Mouse (Mus musculus) forebrain, embryonic 10.5 days (tissue): Measurements from ENCODE around the gene Ugcg. TPM values are rescaled to one million over a fixed set of nuclear protein-coding genes. Genes with fewer than 3 reads are reported as not detected.
"Not testable (repeated sequence)": the region's sequence is repeated elsewhere in the genome, so short reads cannot be mapped to it uniquely, and the experiment has no call there.

Experiments used
- DNase-seq: peaks from one replicate; pipeline ENCODE4 v3.0.0-alpha.2; 2017; ENCODE audit warnings: low spot score; ENCODE audit errors: extremely low spot score
- H3K27ac ChIP-seq: fragments of 300-500 bp; sonication (generic); 2 replicates; pipeline ENCODE4 v1.5.1; 2016; ENCODE audit warnings: mild to moderate bottlenecking
- H3K27me3 ChIP-seq: fragments of 300-500 bp; sonication (generic); 2 replicates; pipeline ENCODE4 v1.6.1; 2016; ENCODE audit warnings: mild to moderate bottlenecking; ENCODE audit not compliant: poor library complexity, severe bottlenecking
- H3K36me3 ChIP-seq: fragments of 300-500 bp; sonication (generic); replicated peaks from 2 replicates; pipeline ENCODE4 v1.6.1; 2016; ENCODE audit warnings: mild to moderate bottlenecking, moderate library complexity
- H3K4me1 ChIP-seq: fragments of 300-500 bp; sonication (generic); 2 replicates; pipeline ENCODE4 v1.6.1; 2016
- H3K4me3 ChIP-seq: fragments of 300-500 bp; sonication (generic); 2 replicates; pipeline ENCODE4 v1.5.1; 2016; ENCODE audit warnings: mild to moderate bottlenecking, moderate library complexity
- H3K9me3 ChIP-seq: fragments of 300-500 bp; sonication (generic); 2 replicates; pipeline ENCODE4 v1.6.1; 2016; ENCODE audit warnings: mild to moderate bottlenecking, moderate library complexity
- WGBS: fragments of 180-500 bp; shearing (Covaris S2); methylation state at CpG from one replicate; pipeline ENCODE4 v1.1.7; 2016; 5-methylcytosine and 5-hydroxymethylcytosine counted together
- polyA plus RNA-seq: library from polyadenylated mRNA; unstranded; fragments of >200 nt; fragmentation: Nextera tagmentation; extraction: Ambion mirVana; gene quantifications from 2 replicates; pipeline ENCODE4 v1.2.1, GENCODE M21; 2016

The Ugcg gene
- polyA plus RNA-seq, 1 experiment from 2014 or later, result 11.7 TPM

DNA sequence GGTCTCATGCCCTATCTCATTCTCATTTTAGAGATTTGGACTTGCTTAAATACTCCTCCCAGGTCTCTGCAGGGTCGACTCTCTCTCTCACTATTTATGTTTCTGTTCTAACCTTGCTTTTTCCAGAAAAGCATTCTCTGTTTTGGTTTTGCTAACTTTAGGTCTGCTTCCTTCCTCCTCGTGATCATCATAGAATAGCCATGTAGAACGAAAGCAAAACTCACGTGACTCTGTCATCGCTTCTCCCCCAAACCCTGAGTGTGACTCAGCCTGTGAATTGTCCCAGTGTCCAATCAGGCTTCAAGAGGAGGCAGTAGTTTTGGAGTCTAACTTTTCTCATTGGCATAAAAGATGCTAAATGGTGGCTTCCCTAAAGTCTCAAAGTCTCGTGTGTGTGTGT, 65.3 kb downstream of the Ugcg start:
- 92% methylated on average over 6 of the region's 6 CpGs for WGBS
- no peak overlapping the region for H3K27ac ChIP-seq
- H3K4me3 ChIP-seq, result no peak overlapping the region
- no peaks in the 10 kb centered on the region for H3K27me3 ChIP-seq
- H3K4me1 ChIP-seq, result 0 out of 2 replicates have a peak, but pooled peaks cover 3% of the 10 kb centered on the region
- H3K36me3 ChIP-seq, result no peaks in the 10 kb centered on the region
- no peaks in the 10 kb centered on the region for H3K9me3 ChIP-seq
- no peak for DNase-seq

DNA sequence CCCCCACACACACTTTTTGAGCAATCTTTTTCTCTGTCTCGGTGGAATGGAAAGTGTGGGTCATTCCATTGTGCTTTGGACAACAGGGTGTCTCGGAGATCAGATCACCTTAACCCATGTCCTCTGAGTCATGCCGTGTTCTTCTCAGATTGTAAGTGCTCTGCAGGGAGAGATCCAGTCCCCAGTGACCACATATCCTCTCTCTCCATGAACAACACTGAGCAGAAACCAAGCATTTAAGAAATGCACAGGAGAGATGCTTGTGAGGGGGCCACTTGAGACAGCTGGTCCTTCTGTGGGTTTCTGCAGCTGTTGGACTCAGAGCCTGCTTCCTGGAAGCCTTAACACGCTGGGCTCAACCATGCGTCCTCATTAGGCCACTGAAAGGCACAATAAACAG, 66.9 kb downstream of the Ugcg start:
- Histone ChIP-seq H3K27ac (no peak overlapping the region), H3K27me3 (no peaks in the 10 kb centered on the region), H3K4me3 (no peak overlapping the region), H3K9me3 (no peaks in the 10 kb centered on the region), H3K4me1 (0 out of 2 replicates have a peak, but pooled peaks cover 3% of the 10 kb centered on the region), H3K36me3 (no peaks in the 10 kb centered on the region)
- DNase-seq, result no peak
- WGBS, result 72% methylated on average over 5 of the region's 5 CpGs

DNA sequence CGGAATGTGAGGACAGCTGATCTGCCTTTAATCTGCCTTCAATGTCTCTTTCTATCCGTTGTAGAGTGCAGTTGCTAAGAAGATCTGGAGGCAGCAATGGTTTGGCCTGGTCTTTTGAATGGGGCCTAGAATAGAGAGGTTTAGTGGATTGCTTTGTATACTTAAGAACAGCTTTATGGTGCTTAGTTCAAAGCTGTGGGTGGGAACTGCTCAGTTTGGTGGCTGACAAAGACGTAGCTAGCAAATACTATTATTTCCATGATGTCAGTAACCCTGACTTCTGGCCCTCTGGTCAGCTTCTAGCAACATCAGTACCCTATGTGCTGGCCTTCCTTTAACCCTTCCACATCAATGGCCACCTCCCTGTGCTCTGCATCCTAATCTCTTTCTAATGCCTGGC, 68.8 kb downstream of the Ugcg start:
- no peak for DNase-seq
- no peaks in the 10 kb centered on the region for H3K36me3 ChIP-seq
- H3K4me3 ChIP-seq, result no peak overlapping the region
- no peaks in the 10 kb centered on the region for H3K9me3 ChIP-seq
- no peaks in the 10 kb centered on the region for H3K27me3 ChIP-seq
- 0 out of 2 replicates have a peak, but pooled peaks cover 3% of the 10 kb centered on the region for H3K4me1 ChIP-seq
- H3K27ac ChIP-seq, result no peak overlapping the region
- 52% methylated on average over 3 of the region's 3 CpGs for WGBS

DNA sequence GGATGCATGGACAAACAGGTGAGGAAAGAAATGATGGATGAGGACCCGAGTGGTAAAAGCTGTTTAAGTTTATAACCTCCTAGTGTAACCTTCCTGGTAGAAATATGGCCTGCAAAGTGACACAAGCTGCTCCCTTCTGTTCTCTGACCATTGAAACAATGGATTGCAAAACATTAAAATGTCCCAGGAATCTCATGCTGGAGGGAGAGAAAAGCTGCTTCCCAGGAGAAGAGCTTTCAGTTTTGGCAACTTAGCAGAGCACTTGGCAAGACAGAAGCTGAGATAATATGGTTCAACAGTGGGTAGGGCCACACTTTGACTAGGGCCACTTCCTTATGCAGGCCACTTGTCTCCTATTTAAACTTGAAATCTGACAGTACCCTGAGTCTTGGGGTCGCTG, 69.7 kb downstream of the Ugcg start:
- Histone ChIP-seq H3K9me3 (no peaks in the 10 kb centered on the region), H3K27me3 (no peaks in the 10 kb centered on the region), H3K4me3 (no peak overlapping the region), H3K36me3 (no peaks in the 10 kb centered on the region), H3K27ac (no peak overlapping the region), H3K4me1 (0 out of 2 replicates have a peak, but pooled peaks cover 3% of the 10 kb centered on the region)
- WGBS, result 92% methylated on average over 2 of the region's 2 CpGs
- DNase-seq, result no peak

DNA sequence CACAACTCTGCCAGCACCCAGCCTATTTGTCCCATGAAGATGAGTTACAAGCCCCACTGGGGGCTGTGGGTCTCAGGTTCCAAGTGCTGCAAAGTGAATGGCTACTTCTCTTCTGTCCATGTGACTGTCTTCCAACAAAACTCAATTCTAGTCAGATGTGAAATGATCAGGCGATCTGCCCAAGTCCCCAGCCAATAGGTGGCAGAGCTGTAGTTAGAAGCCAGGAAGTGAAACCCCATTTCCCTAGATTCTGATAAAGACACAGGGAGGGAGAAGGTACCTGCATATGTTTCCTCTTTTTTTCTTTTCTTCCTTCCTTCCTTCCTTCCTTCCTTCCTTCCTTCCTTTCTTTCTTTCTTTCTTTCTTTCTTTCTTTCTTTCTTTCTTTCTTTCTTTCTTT, 70.7 kb downstream of the Ugcg start:
- 89% methylated on average over 1 of the region's 1 CpGs for WGBS
- Histone ChIP-seq H3K27me3 (no peaks in the 10 kb centered on the region), H3K27ac (no peak overlapping the region), H3K4me1 (peaks cover 5% of the 10 kb centered on the region; the same call in 1 of the 2 replicates), H3K4me3 (no peak overlapping the region), H3K9me3 (no peaks in the 10 kb centered on the region), H3K36me3 (no peaks in the 10 kb centered on the region)
- DNase-seq, result no peak

DNA sequence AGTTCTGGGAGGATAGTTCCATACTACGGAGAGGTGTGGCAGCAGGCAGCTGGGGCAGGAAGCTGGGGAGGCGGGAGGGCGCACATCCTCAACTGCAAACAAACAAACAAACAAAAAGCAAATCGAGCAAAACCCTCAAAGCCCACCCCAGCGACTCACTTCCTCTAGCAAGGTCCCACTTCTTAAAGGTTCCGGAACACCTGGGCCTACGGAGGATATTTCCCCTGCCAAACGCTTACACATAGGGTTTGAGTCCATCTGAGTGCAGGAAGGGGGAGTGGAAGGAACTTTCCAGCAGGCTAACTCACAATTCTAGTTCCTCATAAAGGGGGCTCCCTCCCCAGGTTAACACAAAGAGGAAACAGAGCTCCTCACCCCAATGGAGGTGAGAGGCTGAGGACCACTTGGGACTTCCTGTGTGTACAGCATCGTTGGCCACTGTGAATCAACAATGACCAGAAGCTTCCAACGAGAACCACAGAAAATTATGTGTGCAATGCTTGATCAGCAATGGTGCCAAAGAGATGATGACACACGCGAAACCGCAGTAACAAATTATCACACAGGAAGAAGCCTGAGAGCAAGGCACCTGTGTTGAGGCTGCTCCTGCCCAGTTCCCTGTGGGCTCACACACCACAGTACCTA, 71.9 kb downstream of the Ugcg start:
- no peaks in the 10 kb centered on the region for H3K9me3 ChIP-seq
- 86% methylated on average over 13 of the region's 13 CpGs for WGBS
- H3K4me3 ChIP-seq, result no peak overlapping the region
- DNase-seq, result no peak
- peaks cover 7% of the 10 kb centered on the region; the same call in 1 of the 2 replicates for H3K4me1 ChIP-seq
- H3K27ac ChIP-seq, result no peak overlapping the region
- no peaks in the 10 kb centered on the region for H3K27me3 ChIP-seq
- H3K36me3 ChIP-seq, result no peaks in the 10 kb centered on the region

DNA sequence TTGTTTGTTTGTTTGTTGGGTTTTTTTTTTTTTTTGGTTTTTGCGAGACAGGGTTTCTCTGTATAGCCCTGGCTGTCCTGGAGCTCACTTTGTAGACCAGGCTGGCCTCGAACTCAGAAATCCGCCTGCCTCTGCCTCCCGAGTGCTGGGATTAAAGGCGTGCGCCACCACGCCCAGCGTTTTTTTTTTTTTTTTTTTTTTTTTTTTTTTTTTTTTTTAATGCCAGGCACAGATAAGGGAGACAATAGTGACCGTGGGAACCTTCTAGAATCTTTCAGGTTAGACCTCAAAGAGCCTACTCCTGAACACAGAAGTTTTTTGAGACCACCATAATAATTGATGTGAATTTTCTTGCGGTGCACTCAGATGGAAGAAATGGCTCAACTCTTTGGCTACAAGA, 72.5 kb downstream of the Ugcg start:
- H3K27ac ChIP-seq, DNase-seq, H3K9me3 ChIP-seq, H3K27me3 ChIP-seq, H3K36me3 ChIP-seq, H3K4me1 ChIP-seq, H3K4me3 ChIP-seq: not testable (repeated sequence)
- 95% methylated on average over 5 of the region's 10 CpGs for WGBS

DNA sequence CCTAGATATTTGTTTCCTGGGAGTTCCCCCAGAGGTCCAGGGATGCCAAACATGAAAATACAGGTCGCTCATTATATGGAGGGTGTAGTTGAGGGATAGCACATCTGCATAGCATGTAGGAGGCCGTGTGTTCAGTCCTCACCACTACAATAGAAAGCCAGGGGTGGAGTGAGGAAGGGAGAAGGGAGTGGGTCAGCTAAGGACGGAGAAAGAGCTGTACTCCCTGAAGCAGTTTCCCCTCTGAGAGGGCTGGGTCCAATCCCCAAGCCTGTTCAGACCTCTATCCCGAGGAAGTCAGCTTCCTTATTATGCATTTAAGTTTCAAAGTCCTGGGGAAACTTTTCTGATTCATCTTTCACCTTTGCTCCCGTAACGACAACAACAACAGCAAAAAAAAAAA, 73.1 kb downstream of the Ugcg start:
- no peak for DNase-seq
- Histone ChIP-seq H3K9me3 (no peaks in the 10 kb centered on the region), H3K4me3 (no peak overlapping the region), H3K27me3 (no peaks in the 10 kb centered on the region), H3K4me1 (peaks cover 5% of the 10 kb centered on the region; the same call in 1 of the 2 replicates), H3K36me3 (no peaks in the 10 kb centered on the region), H3K27ac (no peak overlapping the region)
- 78% methylated on average over 6 of the region's 6 CpGs for WGBS

DNA sequence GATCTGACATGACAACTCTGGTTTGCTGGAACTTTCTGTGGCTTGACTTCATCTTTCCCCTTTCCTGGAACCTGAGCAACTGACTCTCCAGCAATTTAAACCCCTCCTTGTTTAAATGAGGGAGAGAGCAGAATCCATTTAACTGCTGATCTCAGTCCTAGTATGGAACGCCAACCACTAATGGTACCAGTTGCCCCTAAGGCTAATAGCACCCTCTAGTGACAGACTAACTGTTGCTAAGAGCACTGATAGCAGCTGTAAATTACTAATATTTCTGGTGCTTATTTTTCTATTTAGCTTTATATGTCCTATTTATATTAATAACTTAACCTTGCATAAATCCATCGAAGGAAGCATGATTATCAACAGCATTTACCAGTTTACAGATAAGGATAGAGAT, 74.4 kb downstream of the Ugcg start:
- peaks cover 5% of the 10 kb centered on the region; the same call in 1 of the 2 replicates for H3K4me1 ChIP-seq
- H3K27ac ChIP-seq, result no peak overlapping the region
- WGBS, result 87% methylated on average over 2 of the region's 2 CpGs
- no peaks in the 10 kb centered on the region for H3K36me3 ChIP-seq
- no peaks in the 10 kb centered on the region for H3K27me3 ChIP-seq
- H3K4me3 ChIP-seq, result no peak overlapping the region
- H3K9me3 ChIP-seq, result peaks cover under 1% of the 10 kb centered on the region; the same call in 1 of the 2 replicates
- DNase-seq, result no peak

DNA sequence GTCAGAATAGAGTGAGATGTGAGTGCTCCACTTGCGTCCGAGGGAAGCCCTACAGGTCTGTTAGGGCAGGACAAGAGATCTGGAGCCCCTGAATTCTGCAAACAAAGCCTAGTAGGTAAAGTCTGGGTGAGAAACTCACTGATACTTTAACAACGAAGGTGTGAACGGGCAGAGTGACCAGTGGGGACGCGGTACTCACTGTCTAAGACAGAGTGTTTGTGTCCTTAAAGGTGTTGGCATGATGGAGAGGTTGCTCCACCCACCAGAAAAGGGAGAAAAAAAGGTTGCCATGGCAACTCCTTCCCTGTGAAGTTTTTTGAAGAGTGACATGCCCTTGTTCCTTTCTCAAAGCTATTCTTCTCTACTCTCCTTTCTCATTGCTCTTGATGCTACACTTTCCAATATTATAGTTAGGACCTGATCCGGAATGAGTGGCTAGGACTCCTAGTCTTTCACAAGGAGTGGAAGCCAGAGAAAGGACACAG, 75.6 kb downstream of the Ugcg start:
- DNase-seq, result no peak
- peaks cover 5% of the 10 kb centered on the region; the same call in 1 of the 2 replicates for H3K4me1 ChIP-seq
- H3K9me3 ChIP-seq, result peaks cover 9% of the 10 kb centered on the region
- 89% methylated on average over 7 of the region's 7 CpGs for WGBS
- H3K27me3 ChIP-seq, result no peaks in the 10 kb centered on the region
- no peak overlapping the region for H3K4me3 ChIP-seq
- no peak overlapping the region for H3K27ac ChIP-seq
- H3K36me3 ChIP-seq, result no peaks in the 10 kb centered on the region

DNA sequence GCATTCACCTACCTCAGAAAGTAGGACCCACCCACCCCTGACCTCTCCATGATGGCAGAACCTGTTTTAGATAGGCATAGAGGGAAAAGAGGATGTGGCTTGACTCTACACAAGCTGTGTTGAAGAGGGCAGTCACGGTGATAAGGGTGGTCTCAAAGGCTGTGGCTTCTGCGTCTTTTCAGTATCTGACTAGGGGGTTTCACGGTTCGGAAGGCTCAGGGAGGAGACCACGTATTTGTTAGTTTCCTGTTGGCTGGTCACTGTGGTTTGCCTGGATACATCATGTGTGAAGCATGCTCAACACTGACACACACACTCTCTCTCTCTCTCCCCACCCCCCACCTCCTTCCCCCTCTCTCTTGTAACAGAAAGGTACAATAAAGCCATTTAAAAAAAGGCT, 76.1 kb downstream of the Ugcg start:
- WGBS, result 95% methylated on average over 5 of the region's 5 CpGs
- Histone ChIP-seq H3K36me3 (no peaks in the 10 kb centered on the region), H3K4me3 (no peak overlapping the region), H3K9me3 (peaks cover 14% of the 10 kb centered on the region), H3K27ac (no peak overlapping the region), H3K4me1 (peaks cover 5% of the 10 kb centered on the region; the same call in 1 of the 2 replicates), H3K27me3 (no peaks in the 10 kb centered on the region)
- no peak for DNase-seq

DNA sequence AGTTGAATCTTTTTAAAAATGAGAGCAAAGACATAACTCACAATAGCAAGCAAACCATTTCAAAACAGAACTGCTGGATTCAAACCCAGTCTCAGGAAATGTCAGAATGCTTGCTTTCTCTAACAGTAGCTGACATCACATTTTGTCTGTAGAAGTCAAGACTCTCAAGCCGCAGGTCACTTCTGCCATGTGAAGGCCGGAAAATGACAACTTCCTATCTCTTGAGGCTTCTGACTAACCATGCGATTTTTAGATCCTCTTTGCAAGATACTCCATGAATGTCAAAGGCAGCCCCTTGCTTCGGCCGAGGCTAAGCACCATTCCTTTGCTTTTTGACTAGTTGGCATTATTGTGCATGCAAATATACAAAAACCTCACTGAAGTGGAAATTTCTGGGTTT, 76.6 kb downstream of the Ugcg start:
- DNase-seq, result no peak
- no peak overlapping the region for H3K4me3 ChIP-seq
- H3K4me1 ChIP-seq, result peaks cover 5% of the 10 kb centered on the region; the same call in 1 of the 2 replicates
- H3K27me3 ChIP-seq, result no peaks in the 10 kb centered on the region
- WGBS, result 93% methylated on average over 5 of the region's 5 CpGs
- H3K9me3 ChIP-seq, result peaks cover 14% of the 10 kb centered on the region
- H3K27ac ChIP-seq, result no peak overlapping the region
- no peaks in the 10 kb centered on the region for H3K36me3 ChIP-seq
